Mouse (Mus musculus) CD4-positive, CD25-positive, alpha-beta regulatory T cell, adult 4 months (primary cell): ENCODE measurements around the gene Tex11. TPM values are rescaled to one million over a fixed set of nuclear protein-coding genes. Genes with fewer than 3 reads are reported as not detected.
"Not testable (repeated sequence)": the region's sequence is repeated elsewhere in the genome, so short reads cannot be mapped to it uniquely, and the experiment has no call there.

Source experiments
- ATAC-seq: one replicate; pipeline ENCODE4 v1.8.0; 2017
- polyA plus RNA-seq, 2 experiments: library from polyadenylated mRNA; unstranded; fragments of 100-300 nt; shearing (Covaris generic); gene quantifications; one replicate each; pipeline ENCODE4 v1.2.1; 2017

Tex11 gene
- not detected for polyA plus RNA-seq

DNA sequence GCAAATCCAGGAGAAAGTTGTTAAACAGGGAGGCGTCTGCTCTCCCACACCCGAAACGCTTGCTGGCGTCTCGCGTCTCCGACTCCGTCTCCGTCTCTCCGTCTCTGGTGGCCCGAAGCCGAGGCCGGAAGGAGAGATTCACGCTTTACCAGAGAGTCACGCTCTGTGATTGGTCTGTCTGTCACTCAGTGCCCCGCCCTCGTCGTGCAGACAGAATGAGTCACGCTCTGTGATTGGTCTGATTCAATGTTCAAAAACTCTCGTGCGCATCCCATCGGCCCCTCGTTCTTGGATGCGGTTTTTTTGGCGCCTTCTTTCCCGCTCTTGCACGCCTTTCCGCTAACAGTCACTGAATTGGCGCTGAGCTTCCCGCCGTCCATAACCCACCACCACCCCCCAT is at the start of gene Tex11:
Gene Tex11, minus strand, starts transcription at position 127 of the 400 bp plus-strand sequence.
- no peak for ATAC-seq

DNA sequence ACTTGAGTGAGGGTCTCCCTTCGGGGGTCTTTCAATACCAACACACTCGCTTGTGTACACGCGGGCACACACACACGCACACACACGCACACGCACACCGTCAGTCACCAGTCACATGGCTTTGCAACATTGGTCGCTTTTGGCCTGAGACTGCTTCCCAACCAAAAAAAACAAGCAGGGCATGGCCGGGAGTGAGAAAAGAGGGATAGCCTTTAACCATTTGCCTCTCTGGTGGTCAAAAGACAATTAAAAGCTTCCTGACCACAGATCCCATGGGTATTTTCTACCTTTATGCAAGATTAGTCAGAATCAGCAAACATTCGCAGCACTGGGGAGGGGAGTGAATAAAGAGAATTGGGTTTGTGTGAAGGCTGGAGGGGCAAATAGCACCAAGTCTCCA is 26.5 kb upstream of the Tex11 start, which contains the start of gene Slc7a3:
Gene Slc7a3, minus strand, starts transcription at position 101 of the 400 bp plus-strand sequence.
- no peak for ATAC-seq

DNA sequence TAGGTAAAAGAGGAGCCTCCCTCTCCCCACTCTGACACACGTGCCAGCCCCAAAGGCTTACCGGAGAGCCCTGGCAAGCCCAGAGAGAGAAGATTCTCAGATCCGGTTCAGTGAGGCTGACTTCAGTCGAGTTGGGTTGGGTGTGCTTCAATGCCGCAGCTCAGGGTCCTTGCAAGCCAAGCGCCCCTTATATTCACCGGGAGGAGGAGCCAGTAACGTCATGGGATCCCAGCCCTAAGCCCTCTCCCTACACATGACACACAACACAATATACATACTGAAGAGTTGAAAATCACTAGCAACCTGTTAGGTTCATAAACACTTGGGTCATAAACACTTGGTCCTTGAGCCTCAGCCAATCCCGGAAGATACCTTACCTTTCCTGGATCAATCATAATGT is 25.7 kb upstream of the Tex11 start:
- ATAC-seq = not testable (repeated sequence)

DNA sequence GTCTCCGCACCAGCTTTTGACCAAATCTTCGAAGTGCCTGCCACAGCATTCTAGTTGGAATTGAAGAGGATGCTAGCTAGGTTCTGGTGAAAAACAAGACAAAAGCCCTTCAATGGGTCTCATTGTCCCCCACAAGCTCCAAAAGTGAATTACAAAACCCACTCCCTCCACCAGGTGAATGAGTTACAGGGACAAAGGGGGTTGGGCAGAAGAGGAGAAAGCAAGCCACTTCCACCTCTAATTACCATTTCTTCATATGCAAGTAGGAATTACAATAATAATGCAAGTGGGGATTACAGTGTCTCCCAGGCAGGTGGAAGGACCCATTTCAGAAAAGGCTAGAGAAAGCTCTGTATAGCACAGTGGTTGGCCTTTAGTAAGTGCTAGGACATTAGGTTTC is 24.7 kb upstream of the Tex11 start:
- ATAC-seq = no peak

DNA sequence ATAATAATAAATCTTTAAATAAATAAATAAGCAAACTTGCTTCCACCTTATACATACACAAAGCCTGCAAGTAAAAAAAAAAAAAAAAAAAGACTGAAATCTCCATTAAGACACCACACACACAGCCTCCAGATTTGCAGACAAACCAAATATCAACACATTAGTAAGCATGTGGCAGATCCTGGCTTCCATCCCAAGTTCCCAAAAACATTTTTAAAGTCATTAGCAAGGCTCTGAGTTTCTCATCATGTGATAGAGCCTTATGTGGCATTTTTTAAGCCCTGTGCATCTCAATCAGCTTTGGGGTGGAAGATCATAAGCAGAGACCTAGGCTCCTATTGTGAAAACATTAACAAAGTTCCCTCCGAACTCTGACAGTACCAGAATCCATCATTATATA is 5.8 kb upstream of the Tex11 start:
- no peak for ATAC-seq

DNA sequence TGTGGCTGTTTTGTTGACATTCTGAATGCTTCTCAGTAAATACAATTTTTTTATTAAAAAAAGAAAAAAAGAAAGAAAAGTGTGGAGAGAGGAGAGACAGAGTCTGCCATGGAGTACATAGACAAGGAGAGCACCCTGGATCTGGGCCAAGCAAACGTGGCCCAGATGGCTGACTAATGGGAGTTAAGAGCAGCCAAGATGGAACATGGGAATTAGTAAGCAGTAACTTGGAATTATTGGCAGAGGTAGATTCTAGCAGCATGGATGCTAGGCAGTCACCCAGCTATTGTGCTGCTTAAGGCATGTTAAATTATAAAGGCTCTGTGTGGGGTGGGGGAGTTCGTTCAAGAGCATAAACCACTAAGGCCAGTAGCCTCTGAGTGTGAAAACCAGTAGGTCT is 4.0 kb upstream of the Tex11 start:
- ATAC-seq = no peak

DNA sequence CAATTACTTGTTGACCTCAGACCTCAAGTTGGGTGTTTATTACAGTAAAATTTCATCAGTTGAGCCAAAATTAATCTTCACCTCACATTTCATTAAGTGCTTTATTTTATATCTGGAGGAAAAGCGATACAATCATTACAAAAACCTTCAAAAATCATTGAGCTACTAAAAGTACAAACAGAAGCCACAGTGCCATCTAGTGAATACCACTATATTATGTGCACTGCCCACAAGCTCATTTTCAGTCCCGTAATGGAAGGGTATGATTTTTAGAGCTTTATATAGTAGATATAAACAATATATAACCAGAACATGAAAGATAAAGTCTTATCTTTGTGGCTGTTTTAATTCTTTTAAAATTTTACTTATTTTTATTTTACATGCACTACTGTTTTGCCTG is 115.8 kb downstream of the Tex11 start:
- ATAC-seq = no peak

DNA sequence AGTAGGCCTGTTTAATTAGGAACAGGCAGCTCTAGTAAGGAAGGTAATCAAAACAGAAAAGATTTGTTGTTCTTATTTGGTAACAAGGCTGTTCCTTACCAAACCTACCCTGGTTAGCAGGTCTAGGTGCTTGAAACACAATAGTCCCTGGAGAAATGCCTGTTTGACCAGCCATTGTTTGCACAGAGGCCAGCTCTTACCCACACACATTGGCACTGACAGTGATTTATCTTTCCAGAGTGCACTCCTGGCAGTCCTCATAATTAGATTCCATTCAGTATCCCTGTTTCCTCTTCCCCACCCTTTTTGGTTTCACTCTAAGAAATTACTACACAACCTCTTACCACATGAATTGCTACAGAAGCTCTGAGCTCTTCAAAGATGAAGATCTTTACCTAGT is 220.3 kb downstream of the Tex11 start:
- ATAC-seq = no peak

DNA sequence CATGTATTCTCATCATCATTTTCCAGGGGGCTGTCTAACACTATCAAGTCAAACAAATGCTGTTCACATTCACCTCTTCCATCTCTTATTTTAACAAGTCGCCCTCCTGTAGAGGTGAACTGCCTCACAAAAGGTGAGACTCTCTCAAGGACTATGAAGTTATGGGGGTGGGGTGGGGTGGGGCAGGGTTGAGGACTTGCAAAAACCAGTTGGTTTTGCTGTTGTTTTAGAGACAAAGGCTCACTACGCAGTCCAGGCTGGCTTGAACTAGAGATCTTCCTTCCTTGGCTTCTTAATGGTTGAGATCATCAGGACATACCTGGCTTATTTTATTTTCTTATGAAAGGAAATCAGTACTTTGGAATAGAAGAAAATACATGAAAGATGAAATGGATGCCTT is 226.7 kb downstream of the Tex11 start:
- ATAC-seq = no peak

DNA sequence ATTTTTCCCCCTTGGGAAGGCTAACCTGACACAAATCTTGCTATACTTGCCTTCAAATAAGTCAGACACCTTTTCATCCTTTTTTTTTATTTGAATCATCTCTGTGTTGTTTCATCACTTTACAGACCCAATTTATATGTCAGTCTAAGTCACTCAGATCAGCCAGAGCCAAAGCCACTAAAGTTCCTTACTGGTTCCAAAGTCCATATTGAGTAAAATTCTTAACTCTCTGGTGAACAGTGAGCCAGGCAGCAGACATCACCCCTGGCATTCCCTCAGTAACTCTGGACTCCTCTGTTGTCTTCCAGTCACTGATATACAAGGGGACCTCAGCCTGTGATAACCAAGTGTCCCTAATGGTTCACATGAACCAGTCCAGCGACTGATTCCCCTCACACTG is 233.9 kb downstream of the Tex11 start:
- no peak for ATAC-seq

DNA sequence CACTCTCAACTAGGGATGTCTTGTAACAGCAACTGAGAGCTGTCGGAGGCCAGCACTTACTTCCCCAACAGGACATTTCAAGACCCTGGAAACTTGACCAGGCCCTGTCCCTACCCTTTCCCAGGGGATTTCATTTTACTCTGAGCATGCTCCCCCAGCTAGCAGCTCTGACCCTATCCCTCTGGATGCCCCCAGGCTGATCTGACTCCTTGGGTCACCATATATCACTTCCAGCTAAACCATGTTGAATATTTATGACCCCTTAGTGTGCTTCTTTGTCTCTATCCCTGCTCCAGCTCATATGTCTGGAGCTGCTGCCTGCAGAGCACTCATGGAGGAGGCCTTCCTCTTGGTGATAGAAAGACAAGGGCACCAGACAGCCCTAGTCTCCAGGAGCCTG is 238.3 kb downstream of the Tex11 start:
- no peak for ATAC-seq

DNA sequence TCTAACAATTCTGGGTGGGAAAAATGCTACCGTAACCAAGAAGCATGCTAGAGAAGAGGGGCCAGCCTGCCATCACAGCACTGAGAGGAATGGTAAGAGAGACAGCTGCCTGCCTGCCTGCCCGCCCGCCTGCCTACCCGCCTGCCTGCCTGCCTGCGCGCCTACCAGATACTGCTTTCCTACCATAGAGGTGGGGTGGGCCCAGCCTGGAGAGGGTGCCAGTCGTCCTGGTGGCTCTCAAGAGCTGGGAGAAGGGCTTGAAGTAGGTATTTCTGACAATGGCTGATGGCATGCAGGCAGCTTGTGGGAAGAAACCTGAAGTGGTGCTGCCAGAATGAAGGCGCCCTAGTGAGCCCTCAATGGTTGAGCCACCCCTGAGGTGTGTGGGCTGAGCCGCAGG is 240.8 kb downstream of the Tex11 start:
- no peak for ATAC-seq

DNA sequence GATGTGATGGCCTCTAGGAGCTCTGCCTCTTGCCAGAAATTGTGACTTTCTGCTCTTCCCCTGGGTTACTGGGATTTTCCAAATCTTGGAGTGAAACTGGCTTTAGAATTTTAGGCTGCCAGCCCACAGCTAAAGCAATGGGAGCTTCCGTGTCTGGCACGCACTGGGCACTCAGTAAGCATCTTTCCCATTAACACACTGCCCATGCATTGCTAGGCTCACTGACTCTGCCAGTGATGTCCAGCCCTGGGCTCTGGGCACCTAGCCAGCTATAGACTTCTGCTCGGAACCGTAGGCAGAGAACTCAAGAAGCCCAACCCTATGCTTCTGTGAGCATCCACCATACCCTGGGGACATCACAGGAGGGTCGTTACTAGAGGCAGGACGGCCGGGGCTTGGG is 243.7 kb downstream of the Tex11 start:
- no peak for ATAC-seq

DNA sequence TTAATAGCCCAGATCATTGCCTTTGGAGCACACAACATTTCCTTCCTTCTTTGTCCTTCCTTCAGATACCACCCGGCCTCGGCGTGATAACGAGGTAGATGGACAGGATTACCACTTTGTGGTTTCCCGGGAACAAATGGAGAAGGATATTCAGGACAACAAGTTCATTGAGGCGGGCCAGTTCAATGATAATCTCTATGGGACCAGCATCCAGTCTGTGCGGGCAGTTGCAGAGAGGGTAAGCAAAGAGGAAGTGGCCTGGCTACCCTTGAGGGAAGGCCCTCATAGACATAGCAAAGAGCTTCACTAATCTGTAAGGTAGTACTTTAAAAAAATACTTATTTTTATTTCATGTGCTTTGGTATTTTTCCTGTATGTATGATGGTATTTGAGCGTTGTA is 245.3 kb downstream of the Tex11 start:
- ATAC-seq = no peak

DNA sequence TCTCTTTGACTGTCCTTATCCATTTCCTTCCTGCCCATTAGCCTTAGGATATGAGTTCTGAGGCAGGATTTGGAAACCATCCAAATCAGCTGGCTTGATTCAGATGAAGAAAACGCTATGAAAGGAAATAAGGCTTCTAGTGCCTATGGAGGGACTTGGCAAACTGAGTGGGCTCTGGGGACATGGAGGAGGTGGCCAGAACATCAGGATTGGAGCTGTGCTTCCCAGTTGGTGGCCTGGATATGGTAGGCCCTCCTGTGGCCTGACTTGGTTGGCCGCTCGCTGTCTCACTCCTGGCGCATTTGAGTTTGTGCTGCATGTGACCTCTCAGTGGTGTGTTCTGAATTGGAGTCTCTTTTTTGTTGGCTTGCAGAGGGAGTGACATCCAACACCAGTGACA is 248.3 kb downstream of the Tex11 start:
- no peak for ATAC-seq

DNA sequence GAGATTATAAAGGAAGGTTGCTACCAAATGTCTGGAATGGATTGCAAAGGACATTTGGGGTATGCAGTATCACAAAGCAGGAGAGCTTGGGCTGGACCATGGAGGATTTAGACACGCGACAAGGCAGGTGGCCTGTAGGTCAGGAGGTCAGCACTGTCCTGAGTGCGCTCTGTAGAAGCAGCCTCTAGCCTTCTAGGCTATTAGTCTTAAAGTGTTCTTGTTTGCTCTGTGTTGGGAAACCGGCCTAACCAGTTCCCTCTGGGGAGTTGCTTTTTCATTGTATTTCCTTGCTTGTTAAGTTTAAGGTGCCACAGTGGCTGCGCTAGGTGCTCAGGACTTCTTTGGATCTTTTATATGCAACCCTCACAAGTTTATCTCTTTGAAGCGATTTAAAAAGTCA is 257.4 kb downstream of the Tex11 start:
- no peak for ATAC-seq

DNA sequence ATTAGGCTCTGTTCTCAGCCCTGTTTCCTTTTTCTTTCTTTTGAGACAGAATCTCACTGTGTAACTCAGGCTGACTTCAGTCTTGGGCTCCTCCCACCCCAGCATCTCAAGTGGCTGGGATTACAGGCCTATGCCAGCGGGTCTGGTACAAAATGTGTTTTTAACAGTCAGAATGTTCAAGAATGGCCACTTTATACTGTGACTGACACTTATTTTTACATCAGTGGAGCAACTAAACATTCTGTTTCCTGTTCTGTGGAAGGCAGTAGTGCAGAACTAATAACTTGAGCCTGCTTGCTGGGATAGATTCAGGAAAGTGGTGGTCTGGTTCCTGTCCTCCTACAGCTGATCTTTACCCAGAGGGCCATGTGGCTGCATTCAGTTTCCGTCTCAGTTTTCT is 258.8 kb downstream of the Tex11 start:
- no peak for ATAC-seq

DNA sequence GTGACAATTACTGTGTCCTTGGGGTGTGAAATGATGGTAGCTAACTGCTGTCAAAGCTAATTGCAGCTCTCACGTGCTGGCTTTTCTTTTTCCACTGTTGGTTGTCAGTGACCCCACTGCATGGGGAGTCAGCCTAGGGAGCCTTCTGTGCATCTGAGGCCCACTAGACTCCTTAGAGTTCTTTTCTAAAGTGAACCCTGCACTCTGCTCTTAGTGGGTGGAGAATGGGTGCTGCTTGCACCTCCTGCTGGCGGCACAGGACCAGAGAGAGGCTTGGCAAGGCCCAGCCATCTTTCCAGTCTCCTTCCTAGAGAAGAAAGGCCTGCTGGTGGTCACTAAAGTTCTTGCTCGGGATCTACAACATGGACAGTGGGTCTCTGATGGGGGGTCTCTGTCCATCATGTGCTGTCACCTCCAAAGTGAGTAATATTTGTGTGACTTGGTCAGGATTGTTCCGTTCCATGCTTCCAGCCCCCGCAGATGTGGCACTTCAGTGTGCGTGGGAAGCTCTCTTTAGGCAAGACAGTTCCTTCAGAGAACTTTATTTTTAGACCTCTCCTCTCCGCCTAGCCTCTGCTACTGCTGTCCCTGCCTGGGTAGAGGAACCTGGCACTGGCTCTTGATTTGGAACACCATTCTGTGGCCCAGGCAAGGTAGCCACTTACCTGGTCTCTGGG is 261.5 kb downstream of the Tex11 start:
- no peak for ATAC-seq

DNA sequence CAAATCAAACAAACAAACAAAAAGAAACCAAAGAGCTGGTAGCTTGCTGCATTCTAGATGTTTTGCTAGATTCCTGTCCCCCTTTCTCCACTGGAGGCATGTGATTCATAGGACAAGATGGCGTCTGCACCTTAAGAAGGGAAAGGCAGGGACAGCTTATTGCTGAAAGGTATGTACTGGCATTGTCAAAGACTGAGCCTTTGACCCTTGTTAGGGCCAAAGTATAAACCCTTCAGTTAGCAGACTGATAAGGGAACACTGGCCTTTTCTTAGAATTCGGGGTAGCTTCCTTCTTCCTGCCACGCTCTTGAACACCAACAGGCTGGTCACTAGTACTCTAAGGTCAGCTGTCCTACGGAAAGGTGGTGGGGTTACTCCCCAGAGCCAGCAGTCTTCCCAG is 262.1 kb downstream of the Tex11 start:
- no peak for ATAC-seq

DNA sequence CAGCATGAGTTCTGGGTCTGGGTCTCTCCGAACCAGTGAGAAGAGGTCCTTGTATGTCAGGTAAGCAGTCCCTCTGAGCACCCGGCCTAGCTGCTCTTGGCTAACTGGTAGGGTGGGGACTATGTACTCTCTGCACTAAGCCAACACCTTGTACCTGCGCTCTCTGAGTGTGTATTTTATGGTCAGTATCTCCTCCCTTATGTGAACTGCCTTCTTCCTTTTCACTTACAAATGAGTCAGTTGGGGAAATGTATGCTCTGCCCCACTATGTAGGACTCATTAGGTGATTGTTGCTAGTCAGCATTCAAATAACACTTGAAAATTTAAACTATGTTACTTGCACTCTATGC is 262.8 kb downstream of the Tex11 start:
- no peak for ATAC-seq

DNA sequence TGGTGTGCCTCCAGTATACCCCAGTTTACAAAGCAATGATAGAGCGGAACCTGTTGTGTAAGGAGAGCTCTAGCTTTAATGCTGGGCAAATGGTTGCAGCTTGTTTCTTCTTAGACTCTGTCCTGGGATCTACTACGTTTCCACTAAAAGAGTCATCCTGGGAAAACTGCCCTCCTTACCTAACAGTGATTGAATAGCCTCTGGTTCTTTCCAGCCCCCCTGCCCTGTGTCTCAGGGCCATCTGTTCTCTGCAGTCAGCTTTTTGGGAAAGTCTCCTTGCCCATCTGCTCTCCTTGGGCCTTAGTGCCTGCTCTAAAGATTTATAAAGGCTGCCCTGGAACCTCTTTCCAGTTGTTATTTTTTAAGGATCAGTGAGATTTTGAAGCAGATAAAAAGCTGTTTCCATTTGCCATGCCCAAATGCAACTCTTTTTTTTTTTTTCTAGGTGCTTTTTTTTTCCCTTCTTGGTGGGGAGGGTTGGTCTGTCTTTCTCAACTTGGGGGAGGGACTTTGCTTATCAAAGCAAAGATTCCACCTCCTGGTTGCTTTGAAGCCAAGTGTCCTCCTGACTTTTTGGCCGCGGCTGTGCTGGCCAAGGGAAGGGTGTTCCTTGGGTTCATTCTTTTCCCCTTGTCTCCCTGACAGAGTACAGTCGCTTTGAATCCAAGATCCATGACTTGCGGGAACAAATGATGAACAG is 263.3 kb downstream of the Tex11 start:
- no peak for ATAC-seq

DNA sequence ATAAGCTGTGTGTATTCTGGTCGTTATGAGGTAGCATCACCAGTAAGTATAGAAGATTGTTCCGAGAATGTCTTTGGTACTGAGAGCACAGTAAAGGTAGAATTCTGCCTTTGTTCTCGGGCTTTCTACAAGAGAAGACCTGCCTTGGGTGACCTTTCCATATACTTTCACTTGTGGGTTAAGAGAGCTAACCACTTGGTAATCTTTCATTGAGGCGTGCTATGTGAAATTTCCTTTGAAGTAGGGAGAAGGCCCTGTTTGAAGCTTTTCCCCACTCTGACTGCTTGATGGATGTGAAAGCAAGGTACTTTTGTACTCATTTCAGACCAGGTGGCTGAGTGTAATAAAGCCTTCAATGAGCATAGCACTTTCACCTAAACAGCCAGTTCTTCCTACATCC is 270.1 kb downstream of the Tex11 start:
- ATAC-seq = peak; percentile 89
